Mouse (Mus musculus) layer of hippocampus, postnatal 36 days (tissue): ENCODE results near the gene Gm36864. TPM values are rescaled to one million over a fixed set of nuclear protein-coding genes. Genes with fewer than 3 reads are reported as not detected.
"Not testable (repeated sequence)": the region's sequence is repeated elsewhere in the genome, so short reads cannot be mapped to it uniquely, and the experiment has no call there.

Experiments used
- DNase-seq, 2 experiments: peaks; one replicate each; pipeline ENCODE4 v3.0.0; 2022
- total RNA-seq, 2 experiments: library from RNA; stranded (reverse); gene quantifications; 2 replicates each; pipeline ENCODE4 v1.2.3; 2021

The Gm36864 gene
- not detected for total RNA-seq

DNA sequence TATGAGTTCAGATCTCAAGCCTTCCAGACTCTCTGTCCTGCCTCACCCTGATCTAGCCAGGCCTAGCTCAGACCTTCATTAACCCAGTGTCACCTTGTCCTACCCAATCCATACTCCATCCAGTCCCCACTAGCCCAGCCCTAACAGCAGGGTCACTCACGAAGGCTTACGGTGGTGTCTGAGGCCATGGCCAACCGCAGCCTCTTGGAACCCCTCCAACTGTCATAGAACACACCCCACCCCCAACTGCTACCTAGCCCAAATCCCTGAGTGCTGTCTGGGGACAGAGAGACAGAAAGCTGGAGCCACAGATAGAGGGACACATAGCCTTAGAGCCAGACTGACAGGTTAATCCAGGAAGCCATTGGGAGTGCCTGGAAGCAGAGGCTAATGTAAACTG, at the start of gene Gm36864:
Gene Gm36864, plus strand, starts transcription at position 269 of the 400 bp plus-strand sequence.
- DNase-seq = no peak

- not testable (repeated sequence) for DNase-seq
Observed at GRCm38 (mm10) chr7:44186516-44186915, 49.5 kb upstream of the Gm36864 start.

GRCm38 (mm10) chr7:44187936-44188335, 48.0 kb upstream of the Gm36864 start, which contains the start of gene Klk1b24:
Gene Klk1b24 (plus strand): TSS chr7:44188236.
- DNase-seq = not testable (repeated sequence)

- not testable (repeated sequence) for DNase-seq
Observed at GRCm38 (mm10) chr7:44193466-44193865, 42.5 kb upstream of the Gm36864 start.

- no peak for DNase-seq
Observed at GRCm38 (mm10) chr7:44197891-44198290, 38.1 kb upstream of the Gm36864 start, which contains the start of gene Klk1b3. Gene Klk1b3 (plus strand): TSS chr7:44198191.

DNA sequence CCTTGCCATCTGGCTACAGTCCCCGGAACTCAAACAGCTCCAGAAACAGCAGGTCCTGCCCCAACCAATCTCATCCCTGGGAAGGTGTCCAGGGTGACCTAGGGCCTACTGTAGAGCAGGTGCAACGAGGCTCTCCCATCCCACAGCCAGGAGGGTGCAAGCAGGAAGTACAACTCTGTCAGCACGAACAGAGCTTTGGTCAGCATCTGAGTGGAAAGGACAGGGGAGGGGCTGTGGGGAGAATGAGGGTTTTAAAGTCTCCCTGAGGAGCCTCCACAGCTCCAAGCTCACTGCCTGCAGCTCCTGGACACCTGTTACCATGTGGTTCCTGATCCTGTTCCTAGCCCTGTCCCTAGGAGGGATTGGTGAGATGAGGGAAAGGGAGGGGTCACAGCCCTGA, 28.8 kb upstream of the Gm36864 start, which contains the start of gene Klk1b4:
Gene Klk1b4, plus strand, starts transcription at position 301 of the 400 bp plus-strand sequence.
- not testable (repeated sequence) for DNase-seq

DNA sequence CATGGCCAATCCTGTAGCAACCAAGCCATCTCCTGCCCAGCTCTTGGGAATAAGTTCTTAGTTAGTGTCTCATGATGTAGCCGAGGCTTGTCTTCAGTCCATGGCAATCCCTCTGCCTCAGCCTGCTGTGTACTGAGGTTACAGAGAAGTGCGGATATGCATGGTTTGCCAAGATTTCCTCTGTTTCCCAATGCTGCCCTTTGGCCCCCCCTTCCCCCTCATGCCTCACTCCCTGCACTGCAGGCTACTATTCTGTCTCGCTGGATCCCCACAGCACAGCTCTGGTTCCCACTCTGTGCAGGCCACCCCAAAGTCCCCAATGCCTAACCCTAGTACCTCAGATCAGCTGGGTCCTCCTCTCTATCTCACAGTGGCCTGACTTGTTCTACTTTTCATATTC, 27.7 kb upstream of the Gm36864 start:
- DNase-seq = no peak

GRCm38 (mm10) chr7:44215645-44216044, 20.3 kb upstream of the Gm36864 start, which contains the start of gene Klk1b5:
Gene Klk1b5 (plus strand): TSS chr7:44215945.
- DNase-seq = no peak

DNA sequence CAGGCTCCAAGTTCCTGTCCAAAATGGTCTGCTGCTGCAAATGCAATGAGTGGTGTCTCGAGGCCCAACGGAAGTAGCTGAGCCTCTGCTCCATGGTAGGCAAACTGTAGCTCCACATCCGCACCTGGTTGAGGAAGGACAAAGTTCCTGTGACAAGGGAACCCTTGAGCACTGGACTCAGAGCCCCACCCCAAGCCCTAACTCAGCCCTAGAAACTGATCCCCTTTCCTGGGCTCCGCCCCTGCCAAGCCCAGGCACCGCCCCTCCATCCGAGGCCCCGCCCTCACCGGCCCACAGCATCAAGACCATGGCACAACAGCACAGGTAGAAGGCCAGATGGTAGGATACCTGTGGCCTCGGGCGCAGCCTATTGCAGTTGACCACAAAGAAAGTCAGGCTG, 14.4 kb upstream of the Gm36864 start:
- not testable (repeated sequence) for DNase-seq

- not testable (repeated sequence) for DNase-seq
Observed at GRCm38 (mm10) chr7:44222335-44222734, 13.6 kb upstream of the Gm36864 start.

- DNase-seq = no peak
Observed at GRCm38 (mm10) chr7:44225076-44225475, 10.9 kb upstream of the Gm36864 start, which contains the start of gene Klk1. Gene Klk1 (plus strand): TSS chr7:44225360.

- no peak for DNase-seq
Observed at GRCm38 (mm10) chr7:44239913-44240312, 3.9 kb downstream of the Gm36864 start.

DNA sequence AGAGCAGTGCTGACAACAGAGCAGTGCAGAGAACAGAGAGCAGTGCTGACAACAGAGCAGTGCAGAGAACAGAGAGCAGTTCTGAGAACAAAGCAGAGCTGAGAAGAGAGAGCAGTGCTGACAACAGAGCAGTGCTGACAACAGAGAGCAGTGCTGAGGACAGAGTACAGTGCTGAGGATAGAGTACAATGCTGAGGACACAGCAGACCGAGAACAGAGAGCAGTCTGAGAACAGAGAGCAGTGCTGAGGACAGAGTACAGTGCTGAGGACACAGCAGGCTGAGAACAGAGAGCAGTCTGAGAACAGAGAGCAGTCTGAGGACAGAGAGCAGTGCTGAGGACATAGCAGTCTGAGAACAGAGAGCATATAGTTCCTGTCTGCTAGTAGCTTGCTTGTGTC, 4.7 kb downstream of the Gm36864 start:
- DNase-seq = no peak

- no peak for DNase-seq
Observed at GRCm38 (mm10) chr7:44241163-44241562, 5.2 kb downstream of the Gm36864 start.

GRCm38 (mm10) chr7:44244080-44244479, 8.1 kb downstream of the Gm36864 start:
- DNase-seq = no peak

GRCm38 (mm10) chr7:44246055-44246983, 10.3 kb downstream of the Gm36864 start, which contains the start of the genes 1700028J19Rik and 2410002F23Rik:
Gene 1700028J19Rik (minus strand): TSS chr7:44246695.
Gene 2410002F23Rik (plus strand): TSS chr7:44246722.
- DNase-seq = peak; percentile 90 to 92

DNA sequence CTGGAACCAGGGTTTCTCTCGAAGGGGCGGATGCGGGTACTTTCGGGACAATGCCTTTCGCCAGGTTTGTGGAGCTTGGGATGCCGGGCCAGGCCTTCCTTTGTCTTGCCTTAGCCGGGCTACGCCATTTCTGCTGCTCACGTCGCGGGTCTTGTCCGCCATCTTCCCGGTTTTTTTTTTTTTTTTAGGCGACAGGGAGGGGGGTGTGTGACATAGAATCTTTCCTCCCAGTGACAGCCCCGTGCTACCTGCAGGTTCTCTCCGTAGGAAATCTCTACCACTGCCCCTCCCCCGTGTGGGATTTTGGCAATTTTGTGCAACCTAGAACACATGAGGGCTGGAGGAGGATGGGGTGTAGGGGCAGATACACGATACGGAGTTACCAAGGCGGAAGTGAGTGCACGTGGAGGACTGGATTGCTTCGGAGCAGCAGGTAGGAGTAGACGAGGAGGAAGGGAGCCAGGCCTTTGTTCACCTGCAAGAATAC, 11.1 kb downstream of the Gm36864 start:
- peak in 1 of 2 experiments; percentile 26 for DNase-seq

GRCm38 (mm10) chr7:44247971-44248370, 12.0 kb downstream of the Gm36864 start:
- DNase-seq = no peak

GRCm38 (mm10) chr7:44249248-44249647, 13.3 kb downstream of the Gm36864 start:
- DNase-seq = no peak

DNA sequence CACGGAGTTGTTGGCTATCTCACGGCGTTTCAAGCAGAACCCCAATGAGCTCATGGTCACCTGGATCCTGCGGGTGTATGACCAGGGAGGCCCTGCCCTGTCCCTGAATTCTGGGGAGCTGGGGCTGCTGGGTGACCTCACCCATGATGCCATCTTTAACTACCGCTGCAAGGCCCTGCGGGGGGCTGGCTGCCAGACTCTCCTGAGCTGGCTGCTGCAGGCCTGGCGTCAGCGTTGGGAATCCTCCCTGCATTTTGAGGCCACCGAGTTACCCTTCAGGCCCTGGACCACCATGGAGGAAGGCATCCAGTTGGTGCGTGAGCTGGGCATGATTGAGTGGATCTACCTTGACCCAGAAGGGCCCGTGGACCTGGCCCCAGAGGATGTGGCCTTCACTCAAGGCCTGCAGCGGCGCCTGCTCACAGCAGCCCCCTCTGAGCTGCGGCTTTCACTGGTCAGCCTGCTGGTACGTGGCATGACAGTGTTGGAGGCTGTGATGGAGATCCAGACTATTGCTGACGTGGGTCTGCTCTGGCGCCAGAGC, 14.8 kb downstream of the Gm36864 start:
- not testable (repeated sequence) for DNase-seq

- DNase-seq = no peak
Observed at GRCm38 (mm10) chr7:44253023-44253616, 17.1 kb downstream of the Gm36864 start.

GRCm38 (mm10) chr7:44254930-44255329, 19.0 kb downstream of the Gm36864 start:
- DNase-seq = no peak
